Mouse (Mus musculus) testis, adult 2 months (tissue): ENCODE measurements at regions not wholly inside any gene's neighbourhood (a gene's known extent, or its start where the extent isn't known, plus 50 kb on each side); places are given as distances from the start of the nearest gene placed in this dataset.

Experiments
- H3K27ac ChIP-seq: fragments of 200-500 bp; 2 replicates; pipeline ENCODE4 v1.5.1; 2012; ENCODE audit warnings: low read depth, low read length; ENCODE audit not compliant: control insufficient read depth, insufficient read depth
- H3K27me3 ChIP-seq: fragments of 200-500 bp; 2 replicates; pipeline ENCODE4 v1.6.1; 2012; ENCODE audit warnings: mild to moderate bottlenecking, low read length, moderate library complexity; ENCODE audit not compliant: control insufficient read depth, insufficient read depth
- H3K36me3 ChIP-seq: fragments of 200-500 bp; 2 replicates; pipeline ENCODE4 v1.6.1; 2012; ENCODE audit warnings: mild to moderate bottlenecking, low read length; ENCODE audit not compliant: control insufficient read depth, insufficient read depth
- H3K4me1 ChIP-seq: fragments of 200-500 bp; 2 replicates; pipeline ENCODE4 v1.6.1; 2012; ENCODE audit warnings: low read length; ENCODE audit not compliant: control insufficient read depth, insufficient read depth
- H3K4me3 ChIP-seq: fragments of 200-500 bp; 2 replicates; pipeline ENCODE4 v1.5.1; 2012; ENCODE audit warnings: low read depth, mild to moderate bottlenecking, low read length, moderate library complexity, mixed read lengths; ENCODE audit not compliant: control insufficient read depth
- CTCF ChIP-seq: fragments of 200-500 bp; IDR thresholded peaks from 2 replicates; pipeline ENCODE4 v1.5.1; 2012; ENCODE audit warnings: low read depth, mild to moderate bottlenecking, inconsistent platforms, low read length, moderate library complexity; ENCODE audit not compliant: control insufficient read depth, insufficient read depth, insufficient replicate concordance
- POLR2A ChIP-seq: fragments of 200-500 bp; IDR thresholded peaks from 2 replicates; pipeline ENCODE4 v1.6.1; 2012; ENCODE audit warnings: low read depth, mild to moderate bottlenecking, inconsistent platforms, low read length, moderate library complexity; ENCODE audit not compliant: control insufficient read depth

- H3K36me3 ChIP-seq: no peaks in the 10 kb centered on the region
- H3K27ac ChIP-seq: no peak overlapping the region
- TF ChIP-seq CTCF: no peak
- TF ChIP-seq POLR2A: no peak
- no peak overlapping the region for H3K4me3 ChIP-seq
- no peaks in the 10 kb centered on the region for H3K4me1 ChIP-seq
- H3K27me3 ChIP-seq: no peaks in the 10 kb centered on the region
Observed at GRCm38 (mm10) chr9:5118584-5118983, 179.7 kb upstream of the Casp1 start.

DNA sequence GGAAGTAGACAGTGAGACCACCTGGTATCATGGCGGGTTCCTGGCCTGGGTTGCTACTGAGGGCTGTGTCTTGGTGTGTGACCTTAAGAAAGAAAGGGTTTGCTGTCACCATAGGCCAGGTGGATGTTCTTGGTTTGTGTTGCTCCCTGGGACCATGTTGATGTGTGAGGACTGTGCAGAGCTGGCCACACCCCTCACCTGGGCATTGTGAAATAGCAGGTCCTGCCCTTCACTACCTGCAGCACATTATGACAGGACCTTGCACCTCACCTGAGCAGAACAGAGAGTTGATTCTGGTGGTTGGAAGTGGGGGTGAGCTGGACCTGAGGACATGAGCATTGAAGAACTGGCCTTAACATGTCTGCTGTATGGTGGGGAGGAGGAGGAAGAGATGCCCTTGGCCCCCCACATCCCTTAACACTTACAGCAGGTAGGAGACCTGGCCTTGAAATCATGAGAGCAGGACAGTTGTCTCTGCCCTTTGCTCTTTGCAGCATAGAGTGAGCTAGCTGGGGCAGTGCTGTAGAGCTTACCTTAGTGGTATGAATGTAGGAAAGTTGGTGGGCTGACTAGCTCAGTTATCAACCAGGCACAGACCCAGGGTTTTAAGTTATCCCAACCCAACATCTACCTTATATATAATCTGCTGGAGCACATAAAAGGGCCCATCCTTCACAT is 177.0 kb upstream of the Casp1 start:
- Histone ChIP-seq H3K4me1 (no peaks in the 10 kb centered on the region), H3K4me3 (peak overlapping the region; percentile 85), H3K27ac (no peak overlapping the region), H3K36me3 (no peaks in the 10 kb centered on the region), H3K27me3 (no peaks in the 10 kb centered on the region)
- peak; percentile 53; the same call in 1 of the 2 replicates for TF ChIP-seq POLR2A
- no peak for TF ChIP-seq CTCF

DNA sequence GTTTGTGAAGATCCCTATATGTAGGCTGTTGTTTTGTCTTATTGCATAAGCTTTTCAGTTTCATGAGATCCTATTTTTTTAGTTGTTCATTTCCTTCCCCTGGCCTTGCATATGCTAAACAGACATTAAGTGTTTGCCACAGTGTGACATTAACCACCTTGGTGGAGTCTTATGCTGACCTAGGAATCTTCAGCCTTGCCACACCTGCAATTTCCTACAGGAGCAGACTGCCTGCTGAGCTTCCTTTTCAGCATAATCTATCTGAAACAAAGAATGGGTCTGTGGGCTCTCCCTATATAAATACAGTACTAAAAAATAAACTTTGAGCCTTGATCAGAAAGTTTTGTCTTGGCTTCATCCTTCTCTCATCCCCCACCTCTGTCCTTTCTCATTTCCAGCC is 171.5 kb upstream of the Casp1 start:
- H3K27ac ChIP-seq: no peak overlapping the region
- TF ChIP-seq CTCF: no peak
- no peak for TF ChIP-seq POLR2A
- no peaks in the 10 kb centered on the region for H3K27me3 ChIP-seq
- H3K4me1 ChIP-seq: no peaks in the 10 kb centered on the region
- no peaks in the 10 kb centered on the region for H3K36me3 ChIP-seq
- no peak overlapping the region for H3K4me3 ChIP-seq

DNA sequence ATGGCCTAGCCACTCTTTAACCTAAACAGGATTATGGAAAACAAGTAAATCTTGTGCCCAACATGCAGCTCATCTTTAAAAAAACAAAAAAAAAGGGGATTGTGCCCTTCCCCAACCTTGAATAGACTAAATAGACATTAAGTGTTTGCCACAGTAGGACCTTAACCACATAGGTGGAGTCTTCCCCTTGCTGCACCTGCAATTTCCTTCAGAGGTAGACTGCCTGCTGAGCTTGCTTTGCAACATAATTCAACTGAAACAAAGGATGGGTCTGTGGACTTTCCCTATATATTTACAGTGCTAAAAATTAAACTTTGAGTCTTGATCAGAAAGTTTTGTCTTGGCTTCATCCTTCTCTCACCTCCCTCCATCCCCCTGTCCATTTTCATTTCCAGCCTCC is 165.9 kb upstream of the Casp1 start:
- Histone ChIP-seq H3K4me1 (no peaks in the 10 kb centered on the region), H3K36me3 (no peaks in the 10 kb centered on the region), H3K4me3 (no peak overlapping the region), H3K27ac (no peak overlapping the region), H3K27me3 (no peaks in the 10 kb centered on the region)
- TF ChIP-seq POLR2A (no peak), CTCF (no peak)

- TF ChIP-seq POLR2A (no peak), CTCF (no peak)
- H3K27ac ChIP-seq: no peak overlapping the region
- H3K36me3 ChIP-seq: no peaks in the 10 kb centered on the region
- H3K4me3 ChIP-seq: no peak overlapping the region
- H3K27me3 ChIP-seq: no peaks in the 10 kb centered on the region
- H3K4me1 ChIP-seq: no peaks in the 10 kb centered on the region
Observed at GRCm38 (mm10) chr9:5146604-5147003, 151.7 kb upstream of the Casp1 start.
